Mouse (Mus musculus) right cerebral cortex, postnatal 4 days (tissue): ENCODE results near the gene Gm21760.
"Not testable (repeated sequence)": the region's sequence is repeated elsewhere in the genome, so short reads cannot be mapped to it uniquely, and the experiment has no call there.

Experiments used
- DNase-seq: peaks from one replicate; pipeline ENCODE4 v3.0.0-alpha.2; 2022

Gene Gm21760

DNA sequence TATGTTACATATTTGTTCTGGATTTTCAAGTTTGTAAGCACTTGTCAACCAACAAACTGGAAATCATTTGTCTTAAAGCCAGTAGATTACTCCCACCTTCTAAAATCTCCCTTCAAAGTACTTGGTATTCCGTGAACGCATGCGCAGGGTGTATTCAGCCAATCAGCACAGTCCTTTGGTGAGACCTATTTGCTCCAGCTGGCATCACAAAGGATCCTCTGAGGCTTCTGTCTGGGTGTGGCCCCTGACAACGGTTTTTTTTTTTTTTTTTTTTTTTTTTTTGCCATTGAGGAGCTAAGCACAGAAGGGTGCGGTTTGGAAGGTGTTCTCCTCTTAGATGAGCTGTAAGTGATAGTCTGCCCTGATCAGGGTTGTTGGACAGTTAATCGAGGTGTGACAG lies at the start of gene Gm21760:
Gm21760 (plus strand) TSS at position 301 of the 400 bp plus-strand sequence.
- DNase-seq, result not testable (repeated sequence)
